Mouse (Mus musculus): ENCODE measurements around the gene Slc35e2.
"Not testable (repeated sequence)": the region's sequence is repeated elsewhere in the genome, so short reads cannot be mapped to it uniquely, and the experiment has no call there.

The Slc35e2 gene

GRCm38 (mm10) chr4:155669598-155670075 is 68.4 kb downstream of the Slc35e2 start:
- no peak for DNase-seq (ENCODE audit: low read depth, low spot score)

GRCm38 (mm10) chr4:155670236-155670635 is 69.0 kb downstream of the Slc35e2 start:
- not testable (repeated sequence) for DNase-seq (ENCODE audit: low read depth, low spot score)

GRCm38 (mm10) chr4:155672082-155672481 is 70.9 kb downstream of the Slc35e2 start:
- DNase-seq (ENCODE audit: low read depth, low spot score), result no peak

Measured in c-Kit-negative CD71-positive TER-119-positive erythroid progenitor cells, embryonic 14.5 days (primary cell).